Mouse (Mus musculus): ENCODE measurements around the gene Otulin.

Otulin gene

GRCm38 (mm10) chr15:27577915-27578780, 52.3 kb downstream of the Otulin start:
- no peak for DNase-seq

- no peak for DNase-seq
Observed at GRCm38 (mm10) chr15:27576886-27577285, 53.6 kb downstream of the Otulin start.

GRCm38 (mm10) chr15:27575932-27576331, 54.6 kb downstream of the Otulin start:
- no peak for DNase-seq

GRCm38 (mm10) chr15:27574992-27575781, 55.3 kb downstream of the Otulin start:
- DNase-seq: no peak

GRCm38 (mm10) chr15:27571179-27571578, 59.3 kb downstream of the Otulin start:
- no peak for DNase-seq

GRCm38 (mm10) chr15:27570385-27570784, 60.1 kb downstream of the Otulin start:
- no peak for DNase-seq

- DNase-seq: no peak
Observed at GRCm38 (mm10) chr15:27569924-27570323, 60.6 kb downstream of the Otulin start.

GRCm38 (mm10) chr15:27568371-27568770, 62.1 kb downstream of the Otulin start:
- no peak for DNase-seq

- DNase-seq: no peak
Observed at GRCm38 (mm10) chr15:27567356-27567755, 63.1 kb downstream of the Otulin start.

- DNase-seq: no peak
Observed at GRCm38 (mm10) chr15:27565626-27566185, 64.8 kb downstream of the Otulin start.

GRCm38 (mm10) chr15:27564106-27565100, 66.1 kb downstream of the Otulin start:
- DNase-seq: no peak

GRCm38 (mm10) chr15:27560315-27560714, 70.2 kb downstream of the Otulin start:
- DNase-seq: no peak

GRCm38 (mm10) chr15:27558456-27559147, 71.9 kb downstream of the Otulin start:
- no peak for DNase-seq

GRCm38 (mm10) chr15:27553554-27553953, 76.9 kb downstream of the Otulin start:
- no peak for DNase-seq

GRCm38 (mm10) chr15:27552129-27552700, 78.3 kb downstream of the Otulin start:
- DNase-seq: no peak

GRCm38 (mm10) chr15:27551117-27552114, 79.1 kb downstream of the Otulin start:
- DNase-seq: no peak

- no peak for DNase-seq
Observed at GRCm38 (mm10) chr15:27550358-27550992, 80.0 kb downstream of the Otulin start.

- DNase-seq: no peak
Observed at GRCm38 (mm10) chr15:27549878-27550277, 80.6 kb downstream of the Otulin start.

GRCm38 (mm10) chr15:27549071-27549470, 81.4 kb downstream of the Otulin start:
- DNase-seq: no peak
